Mouse (Mus musculus) heart, postnatal 10 days (tissue): Measurements from ENCODE around the gene B3galnt1. TPM values are rescaled to one million over a fixed set of nuclear protein-coding genes. Genes with fewer than 3 reads are reported as not detected.

Experiments
- DNase-seq, 2 experiments: peaks; one replicate each; pipeline ENCODE4 v3.0.0; 2021
- intact Hi-C: fragments of 180-260 bp; cut with DNase I; formaldehyde crosslinking; loops from one replicate; pipeline ENCODE4 v1.15.1; 2025
- total RNA-seq, 2 experiments: library from RNA; stranded (reverse); gene quantifications; 2 replicates each; pipeline ENCODE4 v1.2.3; 2021

B3galnt1 gene
- total RNA-seq, 2 experiments from 2014 or later: 4.4 to 5.0 TPM

GRCm38 (mm10) chr3:69524356-69525071 is 74.2 kb downstream of the B3galnt1 start:
- no peak for DNase-seq
- intact Hi-C loops: no loop called here

Other genes with a start within 250 kb of the B3galnt1 start
- 10 to 100 TPM; 54.4 to 55.8 TPM for gene Nmd3, start 123.0 kb upstream of the B3galnt1 start, total RNA-seq